Mouse (Mus musculus): ENCODE measurements at regions not wholly inside any gene's neighbourhood (a gene's known extent, or its start where the extent isn't known, plus 50 kb on each side); places are given as distances from the start of the nearest gene placed in this dataset.

DNA sequence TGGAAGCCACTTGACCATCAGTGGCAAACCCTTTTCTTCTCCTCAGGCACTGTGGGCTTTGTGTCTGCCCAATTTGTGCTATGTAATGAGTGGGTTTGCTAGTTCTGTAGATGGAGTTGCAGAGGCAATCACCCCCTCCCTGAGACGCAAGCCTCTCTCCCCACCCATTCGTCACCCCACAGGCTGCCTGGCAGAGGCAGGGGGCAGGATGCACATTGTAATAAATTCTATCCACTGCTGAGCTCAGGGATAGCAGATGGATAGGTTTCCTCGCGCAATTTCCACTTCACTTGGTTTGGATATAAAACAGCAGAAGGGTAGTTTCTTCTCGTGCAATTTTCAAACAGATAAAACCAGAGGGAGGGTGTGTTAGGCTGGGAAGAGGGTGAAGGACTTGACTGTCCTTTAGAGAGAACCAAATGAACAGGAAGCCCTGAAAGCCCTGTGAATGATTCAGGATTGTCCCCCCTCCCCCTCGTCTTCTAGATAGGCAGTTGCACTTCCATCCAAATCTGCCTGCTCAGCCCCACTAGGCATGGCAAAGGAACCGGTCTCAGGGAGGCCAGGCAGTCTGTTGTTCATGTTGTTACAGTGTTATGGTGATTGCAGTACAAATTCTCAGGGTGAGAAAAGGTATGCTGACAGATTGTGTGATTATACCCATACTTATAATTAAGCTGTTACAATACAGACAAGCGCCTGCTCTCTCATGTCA is 286.0 kb upstream of the Tle4 start:
- DNase-seq = no peak

- DNase-seq = no peak
Observed at GRCm38 (mm10) chr19:14880818-14881217, 283.0 kb upstream of the Tle4 start.

- DNase-seq = no peak
Observed at GRCm38 (mm10) chr19:14873986-14874385, 276.1 kb upstream of the Tle4 start.

- no peak for DNase-seq
Observed at GRCm38 (mm10) chr19:14871178-14871867, 273.5 kb upstream of the Tle4 start.

- no peak for DNase-seq
Observed at GRCm38 (mm10) chr19:14862654-14863468, 265.0 kb upstream of the Tle4 start.

DNA sequence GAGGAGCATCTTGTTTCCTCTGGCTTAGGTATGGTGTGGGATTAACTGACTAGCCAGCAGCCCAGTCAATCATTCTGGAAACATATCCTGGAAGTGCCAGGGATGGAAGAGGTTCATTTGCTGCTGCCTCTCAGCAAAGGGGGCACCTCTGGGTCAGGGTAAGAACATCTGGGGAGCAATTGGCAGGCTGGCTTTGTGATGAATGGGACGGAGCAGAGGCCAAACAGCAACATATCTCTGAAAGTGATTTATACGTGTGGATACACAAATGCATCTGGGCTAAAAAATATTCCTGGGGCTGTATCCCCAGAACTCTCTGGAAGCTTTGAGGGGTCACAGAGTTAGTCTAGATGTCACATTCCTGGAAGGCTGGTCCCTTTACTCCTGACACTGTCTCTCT is 257.2 kb upstream of the Tle4 start:
- no peak for DNase-seq

DNA sequence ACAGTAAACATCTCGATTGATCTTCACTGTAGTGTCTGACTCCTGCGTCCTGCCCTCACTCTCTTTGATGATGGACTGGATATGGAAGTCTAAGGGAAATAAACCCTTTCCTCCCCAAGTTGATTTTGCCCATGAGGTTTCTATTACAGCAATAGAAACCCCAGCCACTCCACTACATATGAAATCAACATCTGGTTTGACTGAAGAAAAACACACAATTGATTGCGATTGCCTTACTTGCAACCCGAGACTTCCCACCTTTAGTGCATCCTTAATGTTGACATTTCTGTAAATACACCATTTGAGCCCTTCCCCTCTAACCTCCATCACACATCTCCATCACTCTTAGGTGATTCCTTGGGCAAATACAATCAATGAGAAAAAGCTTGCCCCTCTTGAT is 255.6 kb upstream of the Tle4 start:
- DNase-seq = no peak

DNA sequence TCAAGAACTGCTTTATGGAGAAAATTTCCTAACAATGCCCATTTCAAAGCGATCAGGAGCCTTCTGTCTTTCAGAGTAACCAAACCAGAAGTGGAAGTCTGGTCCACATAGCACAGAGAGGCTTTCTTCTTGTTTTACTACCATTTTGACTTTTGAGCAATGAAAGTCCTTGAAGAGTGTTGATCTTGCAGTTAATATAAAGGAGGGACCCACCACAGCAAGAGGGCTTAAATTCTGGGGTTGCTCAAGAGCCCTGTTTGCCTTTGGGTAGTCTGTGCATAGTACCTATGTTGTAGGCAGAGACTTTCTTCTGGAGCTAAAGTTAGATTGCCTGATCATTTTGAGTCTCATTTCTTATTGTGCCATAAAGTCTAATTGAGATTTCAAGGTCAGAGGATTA is 251.7 kb upstream of the Tle4 start:
- no peak for DNase-seq

DNA sequence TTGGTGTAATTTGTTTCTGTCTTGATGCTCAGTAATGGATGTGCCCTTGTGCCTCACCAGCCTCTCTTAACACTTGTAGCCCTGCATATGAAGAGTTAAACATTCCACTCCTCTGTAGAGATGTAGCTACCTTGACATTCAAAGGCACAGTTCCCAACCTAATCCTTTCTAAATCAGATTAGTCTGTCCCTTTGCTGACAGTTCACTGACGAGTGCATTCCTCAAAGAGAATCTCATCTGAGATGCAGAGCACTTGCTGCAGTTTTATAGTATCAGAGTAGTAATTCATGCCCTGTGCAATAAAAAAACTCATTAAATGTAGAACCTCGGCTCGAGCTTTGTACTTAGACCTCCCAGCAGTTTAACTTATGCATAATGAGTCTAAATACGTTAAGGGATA is 249.3 kb upstream of the Tle4 start:
- no peak for DNase-seq

DNA sequence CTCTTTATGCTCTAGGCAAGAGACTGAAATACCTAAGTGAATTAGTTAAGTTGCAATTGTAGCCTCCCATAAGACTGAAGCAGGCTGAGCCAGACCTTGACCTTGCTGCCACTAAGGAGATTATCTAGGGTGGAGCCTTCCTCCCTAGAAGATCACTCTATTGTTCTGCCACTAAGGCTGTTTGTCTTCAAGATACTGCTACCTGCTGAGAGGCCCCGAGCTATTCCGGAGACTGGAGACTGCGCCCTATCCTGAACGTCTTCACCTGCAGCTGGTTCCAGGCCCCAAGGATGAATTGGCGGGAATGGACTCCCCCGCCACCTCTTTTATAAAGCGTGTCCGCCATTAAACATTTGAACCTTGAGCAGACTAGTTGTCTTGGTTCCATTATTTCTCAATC is 237.8 kb upstream of the Tle4 start:
- DNase-seq = no peak

DNA sequence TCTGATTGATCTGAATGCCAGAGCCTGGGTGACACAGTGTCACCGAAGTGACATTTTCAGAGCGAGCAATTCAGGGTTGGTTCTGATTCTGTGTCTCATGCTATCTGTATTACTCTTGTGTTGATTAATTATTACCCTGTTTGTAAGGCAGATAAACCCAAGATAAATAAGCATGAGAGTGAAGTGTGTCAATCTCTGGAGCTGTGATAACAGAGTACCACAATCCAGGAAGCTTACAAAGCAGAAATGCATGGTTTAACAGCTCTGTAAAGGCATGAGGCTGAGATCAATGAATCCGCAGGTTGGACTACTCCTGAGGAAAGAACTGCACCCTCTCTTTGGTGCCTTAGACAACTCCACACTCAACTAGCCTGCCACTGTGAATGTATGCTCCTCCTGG is 218.5 kb upstream of the Tle4 start:
- no peak for DNase-seq

- DNase-seq = no peak
Observed at GRCm38 (mm10) chr19:14806787-14807186, 208.9 kb upstream of the Tle4 start.

DNA sequence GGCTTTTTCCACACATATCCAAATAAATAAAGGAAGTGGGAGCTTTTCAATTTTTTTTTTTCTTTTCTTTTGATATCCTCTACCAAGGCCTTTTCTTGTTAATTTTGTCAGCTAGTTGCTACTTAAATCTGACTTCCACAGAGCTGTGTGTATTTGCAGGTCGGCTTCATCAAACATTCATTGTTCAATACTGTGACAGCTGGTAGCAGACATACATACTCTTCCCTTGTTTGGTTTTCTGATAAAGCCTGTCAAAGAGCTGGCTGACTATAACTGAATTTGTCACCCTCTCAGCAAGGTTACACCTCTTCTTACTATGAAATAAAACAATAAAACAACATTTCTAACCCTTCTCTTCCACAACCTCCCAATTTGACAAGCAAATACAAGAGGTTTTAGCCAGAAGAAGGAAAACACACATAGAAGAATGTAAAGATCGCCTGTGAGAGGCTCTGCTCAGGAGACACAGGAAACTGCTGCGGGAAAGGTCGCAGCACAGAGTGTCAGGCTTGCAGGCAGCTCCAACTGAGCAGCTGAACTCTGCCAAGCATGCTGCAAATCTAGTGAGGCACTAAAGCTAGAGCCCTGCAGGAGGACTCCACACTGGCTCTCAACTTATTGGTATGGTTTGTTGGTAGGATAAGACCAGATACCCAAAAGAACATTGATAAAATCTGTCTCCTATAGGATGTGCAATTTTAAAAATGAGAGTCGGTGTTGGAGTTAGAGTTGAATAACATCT is 205.2 kb upstream of the Tle4 start:
- DNase-seq = no peak

GRCm38 (mm10) chr19:14801669-14802068 is 203.8 kb upstream of the Tle4 start:
- DNase-seq = no peak

DNA sequence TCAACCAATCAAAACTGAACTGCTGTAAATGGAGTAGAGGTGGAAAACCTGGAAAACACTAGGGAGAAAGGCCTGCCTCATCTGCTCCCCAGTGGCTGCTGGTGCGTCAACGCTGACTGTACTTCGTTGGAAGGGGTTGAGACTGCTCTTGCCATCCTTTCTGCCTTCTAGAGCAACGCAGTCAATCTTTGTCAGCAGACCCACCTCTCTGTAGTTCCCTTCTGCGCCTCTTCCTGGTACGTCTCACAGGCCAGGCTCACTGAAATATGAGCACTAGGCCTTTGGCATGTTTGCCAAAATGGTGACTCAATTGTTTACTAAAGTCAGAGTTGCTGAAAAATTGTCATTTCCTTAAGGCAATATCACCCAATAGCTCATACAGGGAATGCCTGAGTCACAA is 201.2 kb upstream of the Tle4 start:
- no peak for DNase-seq

DNA sequence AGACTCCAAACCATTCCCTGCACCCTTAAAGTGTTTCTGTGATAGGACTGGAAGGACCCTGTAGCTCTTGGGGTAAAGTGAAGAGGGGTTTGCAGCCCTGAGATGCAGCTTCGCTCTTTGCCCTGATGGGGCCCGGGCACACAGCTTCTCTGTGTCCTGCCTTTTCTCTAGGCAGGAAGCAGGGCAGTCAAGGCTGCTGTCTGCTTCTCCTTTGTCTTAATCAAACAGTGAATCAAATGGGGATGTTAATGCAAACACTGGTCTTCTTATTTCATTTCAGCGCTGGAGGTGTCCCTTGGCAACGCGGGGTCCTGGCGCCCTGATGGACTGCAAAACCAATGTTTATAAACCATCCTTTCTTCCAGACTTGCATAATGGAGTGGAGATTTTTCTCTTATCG is 200.6 kb upstream of the Tle4 start:
- no peak for DNase-seq

- no peak for DNase-seq
Observed at GRCm38 (mm10) chr19:14795910-14796309, 198.1 kb upstream of the Tle4 start.

DNA sequence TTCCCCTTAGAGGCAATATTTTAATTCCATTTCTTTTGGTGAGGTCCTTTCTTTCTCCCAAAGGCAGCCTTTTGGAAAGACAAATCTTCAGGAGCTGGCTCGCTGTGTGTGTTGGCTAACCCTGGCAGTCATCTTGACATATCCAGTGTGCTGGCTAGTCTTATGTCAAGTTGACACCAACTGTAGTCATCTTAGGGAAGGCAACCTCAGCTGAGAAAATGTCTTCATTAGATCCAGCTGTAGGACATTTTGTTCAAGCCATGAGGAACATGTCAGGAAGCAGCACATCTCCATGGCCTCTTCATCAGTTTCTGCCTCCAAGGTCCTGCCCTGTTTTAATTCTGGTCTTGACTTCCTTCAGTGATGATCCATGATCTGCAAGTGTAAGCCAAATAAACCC is 192.1 kb upstream of the Tle4 start:
- DNase-seq = no peak

- no peak for DNase-seq
Observed at GRCm38 (mm10) chr19:14788630-14789029, 190.8 kb upstream of the Tle4 start.

DNA sequence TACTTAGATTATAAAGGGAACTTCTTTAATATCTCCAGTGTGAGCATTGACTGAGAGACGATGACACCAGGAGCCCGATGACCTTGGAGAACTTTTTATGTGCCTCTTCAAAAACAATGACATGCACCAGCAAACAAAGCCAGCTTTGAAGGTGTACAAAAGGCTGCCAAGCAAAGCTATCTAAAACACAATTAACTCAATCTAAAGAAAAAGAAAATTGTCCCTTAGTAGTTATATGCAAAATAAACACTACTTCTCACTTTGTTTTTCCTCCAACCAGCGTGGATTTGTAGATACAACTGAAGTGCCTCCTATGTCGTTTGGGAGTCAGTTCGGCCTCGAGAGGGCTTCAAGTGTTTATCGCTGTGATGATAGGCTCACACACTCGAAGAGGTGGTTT is 189.0 kb upstream of the Tle4 start:
- DNase-seq = no peak

GRCm38 (mm10) chr19:14785661-14786060 is 187.8 kb upstream of the Tle4 start:
- DNase-seq = no peak

GRCm38 (mm10) chr19:14777709-14778108 is 179.9 kb upstream of the Tle4 start:
- DNase-seq = no peak

- DNase-seq = no peak
Observed at GRCm38 (mm10) chr19:14777198-14777597, 179.3 kb upstream of the Tle4 start.
